In genomic region chr7:123219781-123220632, GRCm38 (mm10) we compare ENCODE assay signal across 15 mouse cellular contexts. TPM values are rescaled to one million over a fixed set of nuclear protein-coding genes. Genes with fewer than 3 reads are reported as not detected.
DNase-seq lines count a peak whose midpoint lies in the region; ATAC-seq and TF ChIP-seq lines count a peak whose summit lies in the region.
"Had no signal": no experiment of that assay in that cellular context is flagged by ENCODE, and none has a peak within 500 bp of the region (broad histone marks: within the 10 kb centered on the region; RNA-seq: fewer than 3 reads in every experiment).

No protein-coding gene starts in this region.

- H3K4me3 ChIP-seq in kidney, embryonic 14.5 days (ENCODE audit: low read length) = no peak overlapping the region
- no peak overlapping the region for H3K4me3 ChIP-seq in embryonic facial prominence, embryonic 15.5 days (replicated peaks)
- H3K4me3 ChIP-seq in olfactory bulb, adult 2 months (ENCODE audit: insufficient read depth, low read depth, low read length) = no peak overlapping the region
- H3K4me3 ChIP-seq in lung, adult 2 months (replicated peaks; ENCODE audit: extremely low read depth, low read depth, low read length) = no peak overlapping the region
- H3K4me3 ChIP-seq: lung, embryonic 15.5 days had no signal

- H3K4me1 ChIP-seq in kidney, embryonic 14.5 days (ENCODE audit: control insufficient read depth, insufficient read depth, low read length) = peaks cover 5% of the 10 kb centered on the region; the same call in 1 of the 2 replicates
- H3K4me1 ChIP-seq in embryonic facial prominence, embryonic 15.5 days = peaks cover 6% of the 10 kb centered on the region; the same call in 1 of the 2 replicates
- peaks cover 5% of the 10 kb centered on the region; the same call in 1 of the 2 replicates for H3K4me1 ChIP-seq in olfactory bulb, adult 2 months (ENCODE audit: control insufficient read depth, insufficient read depth, low read length)
- no peaks in the 10 kb centered on the region for H3K4me1 ChIP-seq in lung, adult 2 months (ENCODE audit: control insufficient read depth, insufficient read depth, low read length)
- H3K4me1 ChIP-seq: lung, embryonic 15.5 days had no signal

- 53% methylated on average over 13 of the region's 13 CpGs for WGBS in kidney, embryonic 14.5 days
- WGBS in embryonic facial prominence, embryonic 15.5 days = 67% methylated on average over 13 of the region's 13 CpGs
- 67% methylated on average over 13 of the region's 13 CpGs for WGBS in olfactory bulb, adult 2 months
- WGBS in lung, adult 2 months = 73% methylated on average over 13 of the region's 13 CpGs

- H3K9ac ChIP-seq in kidney, embryonic 14.5 days (ENCODE audit: low read depth, low read length) = no peak overlapping the region
- H3K9ac ChIP-seq in embryonic facial prominence, embryonic 15.5 days = no peak overlapping the region
- H3K9ac ChIP-seq: lung, embryonic 15.5 days had no signal

- H3K4me2 ChIP-seq in kidney, embryonic 14.5 days (replicated peaks; ENCODE audit: low read depth, low read length) = no peak overlapping the region
- H3K4me2 ChIP-seq in embryonic facial prominence, embryonic 15.5 days (replicated peaks) = no peak overlapping the region
- H3K4me2 ChIP-seq: lung, embryonic 15.5 days; midbrain, embryonic 11.5 days had no signal

- no peaks in the 10 kb centered on the region for H3K9me3 ChIP-seq in kidney, embryonic 14.5 days (ENCODE audit: control insufficient read depth, low read length)
- no peaks in the 10 kb centered on the region for H3K9me3 ChIP-seq in embryonic facial prominence, embryonic 15.5 days (replicated peaks)
- H3K9me3 ChIP-seq: lung, embryonic 15.5 days had no signal

- no peak for DNase-seq in kidney, postnatal 4 days
- peak; percentile 52 to 59 for DNase-seq in right cerebral cortex, postnatal 10 days (ENCODE audit: low spot score in 2 of 2)
- DNase-seq in right cerebral cortex, postnatal 14 days = no peak
- DNase-seq in spleen, adult 12 weeks (ENCODE audit: low spot score) = no peak
- DNase-seq in lung, adult 2 months = no peak
- DNase-seq: cerebellum, adult 18-20 months; heart, postnatal 36 days had no signal

- TF ChIP-seq CTCF in olfactory bulb, adult 2 months (IDR thresholded peaks at IDR 0.05; ENCODE audit: insufficient read depth, low read depth, low read length) = no peak
- TF ChIP-seq CTCF in lung, adult 2 months (IDR thresholded peaks at IDR 0.05; ENCODE audit: insufficient read depth, low read length) = no peak

- no peak for TF ChIP-seq POLR2A in olfactory bulb, adult 2 months (IDR thresholded peaks at IDR 0.05; ENCODE audit: insufficient read depth, low read depth, low read length)
- no peak for TF ChIP-seq POLR2A in lung, adult 2 months (IDR thresholded peaks at IDR 0.05; ENCODE audit: borderline replicate concordance, extremely low read depth, low read depth, low read length)

- ATAC-seq in kidney, embryonic 14.5 days (ENCODE audit: low FRiP score, low TSS enrichment) = peak; percentile 85
- ATAC-seq in embryonic facial prominence, embryonic 15.5 days (ENCODE audit: insufficient number of reproducible peaks, low FRiP score, low TSS enrichment, low read depth) = peak; percentile 45; the same call in 1 of the 2 replicates
- ATAC-seq: forebrain, embryonic 14.5 days had no signal

- no peaks in the 10 kb centered on the region for H3K36me3 ChIP-seq in kidney, embryonic 14.5 days (ENCODE audit: control insufficient read depth, insufficient read depth, low read length)
- no peaks in the 10 kb centered on the region for H3K36me3 ChIP-seq in embryonic facial prominence, embryonic 15.5 days
- H3K36me3 ChIP-seq: lung, embryonic 15.5 days had no signal

- H3K27ac ChIP-seq in kidney, embryonic 14.5 days (ENCODE audit: low read depth, low read length) = peak overlapping the region; percentile 32; the same call in 1 of the 2 replicates
- no peak overlapping the region for H3K27ac ChIP-seq in embryonic facial prominence, embryonic 15.5 days (replicated peaks)
- H3K27ac ChIP-seq in olfactory bulb, adult 2 months (ENCODE audit: insufficient read depth, low read depth, low read length) = peak overlapping the region; percentile 46; the same call in 1 of the 2 replicates
- H3K27ac ChIP-seq: lung, embryonic 15.5 days had no signal

- no peaks in the 10 kb centered on the region for H3K27me3 ChIP-seq in kidney, embryonic 14.5 days (ENCODE audit: control insufficient read depth, insufficient read depth, low read length)
- no peaks in the 10 kb centered on the region for H3K27me3 ChIP-seq in embryonic facial prominence, embryonic 15.5 days
- H3K27me3 ChIP-seq: lung, embryonic 15.5 days had no signal

RNA-seq across cellular contexts. Expression of gene Slc5a11, which starts 5.4 kb away (rescaled TPM):
- 0.49 and 1.9 TPM in 2 replicates for polyA plus RNA-seq in kidney, embryonic 14.5 days (2014; fragmentation: Nextera tagmentation; extraction: Ambion mirVana)
- polyA plus RNA-seq in embryonic facial prominence, embryonic 15.5 days (2015; fragmentation: Nextera tagmentation; extraction: Ambion mirVana) = 0.37 and 0.63 TPM in 2 replicates
- not detected in 2 replicates for polyA plus RNA-seq in olfactory bulb, adult 2 months (2012; ENCODE audit: insufficient read depth, insufficient read length, low replicate concordance, missing spikeins)
- polyA plus RNA-seq in lung, adult 2 months (2012; rRNA removed) = 0.17 and 1.2 TPM in 2 replicates
- polyA plus RNA-seq: embryonic facial prominence, embryonic 11.5 days; neural tube, embryonic 11.5 days had no signal

Comparison
In these comparisons a context has a peak if more than half of its experiments do, and no peak if none do; other contexts are left out.
1. DNase-seq: peak in right cerebral cortex, postnatal 10 days (2 of 2); none in kidney, postnatal 4 days (0 of 2), right cerebral cortex, postnatal 14 days (single experiment), spleen, adult 12 weeks (single experiment) and lung, adult 2 months (single experiment).